In genomic region chr2:156584154-156584796, GRCm38 (mm10) we compare ENCODE assay signal across 8 mouse cellular contexts. TPM values are rescaled to one million over a fixed set of nuclear protein-coding genes. Genes with fewer than 3 reads are reported as not detected.
A peak's percentile ranks its signal among the peaks of the same experiment; 100 is the strongest.
DNase-seq lines count a peak whose midpoint lies in the region.

No protein-coding gene starts in this region.

- peak; percentile 53 for DNase-seq in adrenal gland, adult 2 months
- no peak for DNase-seq in adrenal gland, adult 8-10 months
- peak; percentile 31 for DNase-seq in retina, embryonic 14.5 days (ENCODE audit: low spot score)
- no peak for DNase-seq in retina, postnatal 1 day
- peak; percentile 16 for DNase-seq in embryo, embryonic 11 days
- DNase-seq in left cerebral cortex, postnatal 36 days (ENCODE audit: low spot score in 2 of 2): peak; percentile 28 to 39
- no peak for DNase-seq in spleen, adult 12 weeks (ENCODE audit: low spot score)
- no peak for DNase-seq in frontal cortex, adult 2 months (ENCODE audit: extremely low spot score in 1 of 2, low spot score in 1 of 2)

- intact Hi-C loops in left cerebral cortex, postnatal 36 days (cut with DNase I): loop anchor here (2.0 kb wide), 1 partner anchor 29 kb away; the partner anchor contains the start of gene Dlgap4

RNA-seq across cellular contexts. Expression of gene Dlgap4, which starts 29.2 kb away (rescaled TPM):
- 10 to 100 TPM; 49.5 to 58.3 TPM for total RNA-seq in adrenal gland, adult 2 months (2021)
- polyA plus RNA-seq in adrenal gland, adult 2 months (2012; rRNA removed): 87.7 and 90.7 TPM in 2 replicates
- 10 to 100 TPM; 43.0 to 72.3 (median 58.4) TPM for total RNA-seq in adrenal gland, adult 8-10 months (2022)
- 100 to 1,000 TPM; 224 to 241 TPM for total RNA-seq in left cerebral cortex, postnatal 36 days (2021)
- polyA plus RNA-seq in frontal cortex, adult 2 months (2012; rRNA removed): 234 and 261 TPM in 2 replicates

RNA-seq across cellular contexts. Expression of gene Aar2, which starts 36.9 kb away (rescaled TPM):
- 10 to 100 TPM; 30.5 to 32.9 TPM for total RNA-seq in adrenal gland, adult 2 months (2021)
- polyA plus RNA-seq in adrenal gland, adult 2 months (2012; rRNA removed): 28.8 and 43.3 TPM in 2 replicates
- total RNA-seq in adrenal gland, adult 8-10 months (2022): 10 to 100 TPM; 38.9 to 51.9 (median 47.2) TPM
- total RNA-seq in left cerebral cortex, postnatal 36 days (2021): 10 to 100 TPM; 34.5 to 38.8 TPM
- 31.9 and 33.2 TPM in 2 replicates for polyA plus RNA-seq in frontal cortex, adult 2 months (2012; rRNA removed)

Comparison
In these comparisons a context has a peak if more than half of its experiments do, and no peak if none do; other contexts are left out.
1. DNase-seq: peak in adrenal gland, adult 2 months (single experiment), retina, embryonic 14.5 days (single experiment), embryo, embryonic 11 days (single experiment) and left cerebral cortex, postnatal 36 days (2 of 2); none in adrenal gland, adult 8-10 months (single experiment), retina, postnatal 1 day (single experiment), spleen, adult 12 weeks (single experiment) and frontal cortex, adult 2 months (0 of 2).